Mouse (Mus musculus) left cerebral cortex, adult 11 months (tissue): ENCODE measurements at regions not wholly inside any gene's neighbourhood (a gene's known extent, or its start where the extent isn't known, plus 50 kb on each side); places are given as distances from the start of the nearest gene placed in this dataset.

ENCODE experiments used
- DNase-seq: peaks from one replicate; pipeline ENCODE4 v3.0.0; 2022; ENCODE audit warnings: low spot score

GRCm38 (mm10) chr1:90668787-90669186 is 66.0 kb downstream of the Cops8 start:
- DNase-seq = no peak

GRCm38 (mm10) chr1:90669237-90669636 is 66.5 kb downstream of the Cops8 start:
- no peak for DNase-seq

- no peak for DNase-seq
Measured at GRCm38 (mm10) chr1:90670346-90670745, 67.6 kb downstream of the Cops8 start.

GRCm38 (mm10) chr1:90673751-90674150 is 71.0 kb downstream of the Cops8 start:
- DNase-seq = no peak

- DNase-seq = no peak
Measured at GRCm38 (mm10) chr1:90676192-90677006, 73.6 kb downstream of the Cops8 start.

- DNase-seq = no peak
Measured at GRCm38 (mm10) chr1:90677188-90677587, 74.4 kb downstream of the Cops8 start.

- DNase-seq = no peak
Measured at GRCm38 (mm10) chr1:90677651-90678201, 74.9 kb downstream of the Cops8 start.

- DNase-seq = no peak
Measured at GRCm38 (mm10) chr1:90678416-90678815, 75.6 kb downstream of the Cops8 start.

GRCm38 (mm10) chr1:90688086-90688485 is 85.3 kb downstream of the Cops8 start:
- no peak for DNase-seq

- peak; percentile 21 for DNase-seq
Measured at GRCm38 (mm10) chr1:90690591-90691116, 87.9 kb downstream of the Cops8 start.

GRCm38 (mm10) chr1:90691157-90691594 is 88.4 kb downstream of the Cops8 start:
- peak; percentile 19 for DNase-seq

GRCm38 (mm10) chr1:90692851-90693250 is 90.1 kb downstream of the Cops8 start:
- DNase-seq = no peak

- DNase-seq = no peak
Measured at GRCm38 (mm10) chr1:90694761-90695160, 92.0 kb downstream of the Cops8 start.

- DNase-seq = no peak
Measured at GRCm38 (mm10) chr1:90695166-90695749, 92.5 kb downstream of the Cops8 start.

GRCm38 (mm10) chr1:90696000-90696399 is 93.2 kb downstream of the Cops8 start:
- no peak for DNase-seq

GRCm38 (mm10) chr1:90697056-90697596 is 94.3 kb downstream of the Cops8 start:
- DNase-seq = no peak

- no peak for DNase-seq
Measured at GRCm38 (mm10) chr1:90698618-90699017, 95.8 kb downstream of the Cops8 start.

- DNase-seq = no peak
Measured at GRCm38 (mm10) chr1:90701756-90702155, 99.0 kb downstream of the Cops8 start.

- no peak for DNase-seq
Measured at GRCm38 (mm10) chr1:90706391-90706790, 103.6 kb downstream of the Cops8 start.

- DNase-seq = no peak
Measured at GRCm38 (mm10) chr1:90709761-90710160, 107.0 kb downstream of the Cops8 start.

- no peak for DNase-seq
Measured at GRCm38 (mm10) chr1:90710566-90710965, 107.8 kb downstream of the Cops8 start.

GRCm38 (mm10) chr1:90711103-90711502 is 108.3 kb downstream of the Cops8 start:
- DNase-seq = no peak
